Comparison of ENCODE assay signal across 13 mouse cellular contexts in the genomic region with DNA sequence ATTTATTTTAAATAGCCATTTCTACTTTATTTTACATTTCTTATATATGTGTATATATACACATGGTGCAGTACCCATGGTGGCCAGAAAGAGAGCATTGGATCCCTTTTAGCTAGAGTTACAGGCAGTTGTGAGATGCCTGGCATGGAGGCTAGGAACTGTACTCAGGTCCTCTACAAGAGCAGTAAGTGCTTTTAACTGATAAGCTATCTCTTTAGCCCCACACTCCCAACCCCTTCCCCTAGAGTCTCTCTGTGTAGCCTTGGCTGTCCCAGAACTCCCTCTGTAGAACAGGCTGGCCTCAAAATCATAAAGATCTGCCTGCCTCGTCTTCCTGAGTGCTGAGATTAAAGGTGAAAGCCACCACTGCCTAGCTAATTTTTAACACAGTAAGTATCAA. TPM values are rescaled to one million over a fixed set of nuclear protein-coding genes. Genes with fewer than 3 reads are reported as not detected.
DNase-seq lines count a peak whose midpoint lies in the region; ATAC-seq and TF ChIP-seq lines count a peak whose summit lies in the region.
"Had no signal": no experiment of that assay in that cellular context is flagged by ENCODE, and none has a peak within 500 bp of the region (broad histone marks: within the 10 kb centered on the region; RNA-seq: fewer than 3 reads in every experiment).

No protein-coding gene starts in this region.

- H3K36me3 ChIP-seq in liver, embryonic 14.5 days (replicated peaks; ENCODE audit: control insufficient read depth, insufficient read depth, low read depth) = no peaks in the 10 kb centered on the region
- H3K36me3 ChIP-seq in forebrain, embryonic 13.5 days (ENCODE audit: poor library complexity, severe bottlenecking) = no peaks in the 10 kb centered on the region
- H3K36me3 ChIP-seq: hindbrain, embryonic 15.5 days had no signal

- peak; percentile 64 for TF ChIP-seq EP300 in liver, embryonic 14.5 days (IDR thresholded peaks at IDR 0.05; ENCODE audit: low read depth)

- no peaks in the 10 kb centered on the region for H3K9me3 ChIP-seq in liver, embryonic 14.5 days (ENCODE audit: control insufficient read depth, low read length)
- no peaks in the 10 kb centered on the region for H3K9me3 ChIP-seq in forebrain, embryonic 13.5 days (replicated peaks)
- H3K9me3 ChIP-seq: hindbrain, embryonic 15.5 days had no signal

- intact Hi-C loops in gastrocnemius, adult 2 months (cut with DNase I) = no loop called here

- H3K27me3 ChIP-seq in liver, embryonic 14.5 days (ENCODE audit: control insufficient read depth, insufficient read depth, low read length) = no peaks in the 10 kb centered on the region
- H3K27me3 ChIP-seq in forebrain, embryonic 13.5 days = no peaks in the 10 kb centered on the region
- H3K27me3 ChIP-seq: hindbrain, embryonic 15.5 days had no signal

- no peak overlapping the region for H3K9ac ChIP-seq in liver, embryonic 14.5 days (replicated peaks)
- H3K9ac ChIP-seq in forebrain, embryonic 13.5 days = no peak overlapping the region
- H3K9ac ChIP-seq: hindbrain, embryonic 15.5 days had no signal

- peaks cover 29 to 30% of the 10 kb centered on the region in 2 experiments for H3K4me1 ChIP-seq in liver, embryonic 14.5 days (replicated peaks; ENCODE audit: control insufficient read depth in 2 of 2, insufficient read depth in 2 of 2, low read length in 1 of 2)
- H3K4me1 ChIP-seq in forebrain, embryonic 13.5 days = peaks cover 21% of the 10 kb centered on the region

- no peak for DNase-seq in gastrocnemius, adult 2 months
- DNase-seq in gastrocnemius, postnatal 10 days = no peak
- DNase-seq in 3T3-L1 (ENCODE audit: low read depth, low spot score) (peak; percentile 32), ZHBTc4 (ENCODE audit: low read depth, low spot score) (peak; percentile 22)
- DNase-seq in liver, embryonic 14.5 days (ENCODE audit: low read depth in 3 of 3, low spot score in 3 of 3) = peak; percentile 30 to 57 (median 51)
- DNase-seq in spleen, postnatal 14 days (ENCODE audit: low spot score in 2 of 2) = no peak
- DNase-seq in thymus, postnatal 14 days = no peak
- DNase-seq: cerebellum, adult 8-10 months; embryo, embryonic 11 days; lung, adult 2 months had no signal

- no peak overlapping the region for H3K4me3 ChIP-seq in gastrocnemius, adult 2 months
- no peak overlapping the region for H3K4me3 ChIP-seq in liver, embryonic 14.5 days (ENCODE audit: insufficient read depth in 1 of 2, low read depth in 2 of 2, low read length in 2 of 2)
- H3K4me3 ChIP-seq in forebrain, embryonic 13.5 days = no peak overlapping the region
- H3K4me3 ChIP-seq: hindbrain, embryonic 15.5 days; myocyte had no signal

- no peak for ATAC-seq in liver, embryonic 14.5 days (ENCODE audit: insufficient read depth)
- no peak for ATAC-seq in forebrain, embryonic 13.5 days

- H3K27ac ChIP-seq in gastrocnemius, adult 2 months = peak overlapping the region; percentile 72
- peak overlapping the region; percentile 15; the same call in 1 of the 2 replicates for H3K27ac ChIP-seq in liver, embryonic 14.5 days
- no peak overlapping the region for H3K27ac ChIP-seq in forebrain, embryonic 13.5 days
- H3K27ac ChIP-seq: hindbrain, embryonic 15.5 days had no signal

- TF ChIP-seq CTCF in gastrocnemius, adult 2 months (IDR thresholded peaks at IDR 0.05) = peak; percentile 11; the same call in 1 of the 2 replicates
- TF ChIP-seq CTCF in liver, embryonic 14.5 days (IDR thresholded peaks at IDR 0.05; ENCODE audit: low read depth) = peak; percentile 36

- H3K4me2 ChIP-seq in liver, embryonic 14.5 days (ENCODE audit: low read depth) = peak overlapping the region; percentile 24
- no peak overlapping the region for H3K4me2 ChIP-seq in forebrain, embryonic 13.5 days
- H3K4me2 ChIP-seq: hindbrain, embryonic 15.5 days had no signal

- 8% methylated on average over 1 of the region's 1 CpGs for WGBS in liver, embryonic 14.5 days (ENCODE audit: insufficient replicate concordance)
- 89% methylated on average over 1 of the region's 1 CpGs for WGBS in forebrain, embryonic 13.5 days

RNA-seq across cellular contexts. Expression of a gene that starts 4.3 kb away (rescaled TPM):
- 10 to 100 TPM; 27.0 to 28.0 TPM for total RNA-seq in gastrocnemius, adult 2 months (2021)
- total RNA-seq in gastrocnemius, postnatal 10 days (2021) = 10 to 100 TPM; 25.1 to 31.5 TPM
- 7.0 and 8.8 TPM in 2 replicates for polyA plus RNA-seq in liver, embryonic 14.5 days (2012; rRNA removed)
- polyA plus RNA-seq in liver, embryonic 14.5 days (2014; fragmentation: Nextera tagmentation; extraction: Ambion mirVana) = 16.3 and 17.4 TPM in 2 replicates
- polyA plus RNA-seq in forebrain, embryonic 13.5 days (2015; fragmentation: Nextera tagmentation; extraction: Ambion mirVana) = 27.2 and 30.0 TPM in 2 replicates

RNA-seq across cellular contexts. Expression of a gene that starts 4.4 kb away (rescaled TPM):
- total RNA-seq in gastrocnemius, adult 2 months (2021) = 10 to 100 TPM; 27.2 to 29.4 TPM
- total RNA-seq in gastrocnemius, postnatal 10 days (2021) = 10 to 100 TPM; 35.9 to 40.7 TPM
- polyA plus RNA-seq in liver, embryonic 14.5 days (2012; rRNA removed) = 14.5 and 15.4 TPM in 2 replicates
- 18.0 and 20.2 TPM in 2 replicates for polyA plus RNA-seq in liver, embryonic 14.5 days (2014; fragmentation: Nextera tagmentation; extraction: Ambion mirVana)
- polyA plus RNA-seq in forebrain, embryonic 13.5 days (2015; fragmentation: Nextera tagmentation; extraction: Ambion mirVana) = 50.6 and 52.4 TPM in 2 replicates

RNA-seq across cellular contexts. Expression of a gene that starts 50.2 kb away (rescaled TPM):
- 10 to 100 TPM; 14.7 to 17.0 TPM for total RNA-seq in gastrocnemius, adult 2 months (2021)
- total RNA-seq in gastrocnemius, postnatal 10 days (2021) = 10 to 100 TPM; 23.9 to 30.1 TPM
- polyA plus RNA-seq in liver, embryonic 14.5 days (2012; rRNA removed) = 31.4 and 35.9 TPM in 2 replicates
- 53.4 and 55.6 TPM in 2 replicates for polyA plus RNA-seq in liver, embryonic 14.5 days (2014; fragmentation: Nextera tagmentation; extraction: Ambion mirVana)
- 18.4 and 20.2 TPM in 2 replicates for polyA plus RNA-seq in forebrain, embryonic 13.5 days (2015; fragmentation: Nextera tagmentation; extraction: Ambion mirVana)

Comparison
In these comparisons a context has a peak if more than half of its experiments do, and no peak if none do; other contexts are left out.
1. DNase-seq: peak in 3T3-L1 (single experiment), ZHBTc4 (single experiment) and liver, embryonic 14.5 days (3 of 3); none in gastrocnemius, adult 2 months (single experiment), gastrocnemius, postnatal 10 days (single experiment), spleen, postnatal 14 days (0 of 2) and thymus, postnatal 14 days (single experiment).